7 mouse cellular contexts compared by ENCODE assay signal in genomic region chr8:3671980-3672491, GRCm38 (mm10). TPM values are rescaled to one million over a fixed set of nuclear protein-coding genes. Genes with fewer than 3 reads are reported as not detected.
A peak's percentile ranks its signal among the peaks of the same experiment; 100 is the strongest.
DNase-seq lines count a peak whose midpoint lies in the region; ATAC-seq lines count a peak whose summit lies in the region.

Gene Fcor (minus strand): TSS chr8:3672362.

- peak; percentile 83 to 87 for DNase-seq in adrenal gland, adult 18-20 months (ENCODE audit: low spot score in 2 of 2)
- peak; percentile 88 for DNase-seq in embryo, embryonic 11 days
- peak; percentile 71 for DNase-seq in gastrocnemius, postnatal 36 days
- peak; percentile 90 to 91 for DNase-seq in left cerebral cortex, postnatal 25 days (ENCODE audit: low spot score in 2 of 2)
- peak; percentile 85 for DNase-seq in midbrain, embryonic 10.5 days (ENCODE audit: low spot score)
- DNase-seq in skeletal muscle tissue, adult 2 months (ENCODE audit: low read depth, low spot score) = peak; percentile 45

- ATAC-seq in intestine, embryonic 15.5 days = peak; percentile 81

- no peaks in the 10 kb centered on the region for H3K9me3 ChIP-seq in intestine, embryonic 15.5 days
- H3K9me3 ChIP-seq in midbrain, embryonic 10.5 days (replicated peaks) = no peaks in the 10 kb centered on the region

- intact Hi-C loops in gastrocnemius, postnatal 36 days (cut with DNase I) = loop anchor here (1.0 to 10.0 kb wide), 3 partner anchors 45 to 207 kb away; partner anchors contain the start of genes Pcp2 and Pex11g
- intact Hi-C loops in left cerebral cortex, postnatal 25 days (cut with DNase I) = loop anchor here (1.0 to 2.0 kb wide), 2 partner anchors 45 to 113 kb away; no protein-coding TSS in a partner anchor

- peak within 1 kb of the TSS; percentile 68 for H3K27ac ChIP-seq in intestine, embryonic 15.5 days
- peak within 1 kb of the TSS; percentile 88 for H3K27ac ChIP-seq in midbrain, embryonic 10.5 days (replicated peaks)

- under 1% methylated on average over 23 of the region's 23 CpGs for WGBS in intestine, embryonic 15.5 days
- under 1% methylated on average over 23 of the region's 23 CpGs for WGBS in midbrain, embryonic 10.5 days

- no peaks in the 10 kb centered on the region for H3K27me3 ChIP-seq in intestine, embryonic 15.5 days (replicated peaks)
- H3K27me3 ChIP-seq in midbrain, embryonic 10.5 days (ENCODE audit: low read depth, poor library complexity, severe bottlenecking) = no peaks in the 10 kb centered on the region

- H3K9ac ChIP-seq in intestine, embryonic 15.5 days = peak within 1 kb of the TSS; percentile 60

- no peaks in the 10 kb centered on the region for H3K4me1 ChIP-seq in intestine, embryonic 15.5 days (replicated peaks)
- peaks cover 12% of the 10 kb centered on the region for H3K4me1 ChIP-seq in midbrain, embryonic 10.5 days

- H3K4me2 ChIP-seq in intestine, embryonic 15.5 days (replicated peaks) = peak within 1 kb of the TSS; percentile 94

- H3K4me3 ChIP-seq in intestine, embryonic 15.5 days (replicated peaks) = peak within 1 kb of the TSS; percentile 60
- H3K4me3 ChIP-seq in midbrain, embryonic 10.5 days = peak within 1 kb of the TSS; percentile 64

- no peaks in the 10 kb centered on the region for H3K36me3 ChIP-seq in intestine, embryonic 15.5 days
- no peaks in the 10 kb centered on the region for H3K36me3 ChIP-seq in midbrain, embryonic 10.5 days

RNA-seq across cellular contexts. Expression of gene Fcor, which starts in this region (rescaled TPM):
- total RNA-seq in adrenal gland, adult 18-20 months (2021) = 100 to 1,000 TPM in 1 of 2 experiments, 10 to 100 TPM in 1; 37.9 to 110 TPM
- total RNA-seq in gastrocnemius, postnatal 36 days (2021) = not detected
- 8.0 and 9.1 TPM in 2 replicates for polyA plus RNA-seq in intestine, embryonic 15.5 days (2015; fragmentation: Nextera tagmentation; extraction: Ambion mirVana)
- 10 to 100 TPM; 13.2 to 17.0 TPM for total RNA-seq in left cerebral cortex, postnatal 25 days (2021)
- polyA plus RNA-seq in midbrain, embryonic 10.5 days (2016; fragmentation: Nextera tagmentation; extraction: Ambion mirVana) = 9.2 and 10.0 TPM in 2 replicates

Comparison
In these comparisons a context has a peak if more than half of its experiments do, and no peak if none do; other contexts are left out.
1. Peak in every context shown above with its lines: DNase-seq, ATAC-seq, H3K4me3 ChIP-seq and H3K27ac ChIP-seq.
2. RNA of gene Fcor (total RNA-seq): 37.9 to 110 TPM in adrenal gland, adult 18-20 months and 13.2 to 17.0 TPM in left cerebral cortex, postnatal 25 days; not detected in gastrocnemius, postnatal 36 days; every median in the first group is over 4 times any median in the second.
3. Peak in DNase-seq in gastrocnemius, postnatal 36 days; RNA of the gene not detected or under 1 TPM.